Mouse (Mus musculus) liver, embryonic 14.5 days (tissue): ENCODE measurements at regions not wholly inside any gene's neighbourhood (a gene's known extent, or its start where the extent isn't known, plus 50 kb on each side); places are given as distances from the start of the nearest gene placed in this dataset.

Source experiments
- CTCF ChIP-seq: IDR thresholded peaks from 2 replicates; pipeline ENCODE4 v1.5.1; 2016; ENCODE audit warnings: antibody characterized with exemption, low read depth, control low read depth
- EP300 ChIP-seq: IDR thresholded peaks from 2 replicates; pipeline ENCODE4 v1.6.1; 2016; ENCODE audit warnings: antibody characterized with exemption, low read depth

DNA sequence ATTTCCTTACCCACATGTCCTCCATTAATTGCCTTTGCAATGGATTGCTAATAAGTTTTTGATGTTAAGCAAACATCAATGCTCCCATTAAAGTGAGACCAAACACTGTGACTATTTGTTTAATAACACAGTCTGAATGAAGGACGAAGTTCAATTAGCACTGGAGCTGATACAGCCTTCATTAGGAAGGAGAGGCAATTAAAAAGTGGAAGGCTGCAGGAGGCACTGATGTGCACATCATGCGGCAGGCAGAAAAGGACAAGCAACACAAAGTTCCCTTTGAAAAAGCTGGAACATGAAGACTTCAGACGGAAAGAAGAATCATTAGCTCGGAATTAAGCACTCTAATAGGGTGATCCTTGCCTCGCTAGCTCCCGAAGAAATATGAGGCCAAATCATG is 238.4 kb downstream of the Mat2b start:
- TF ChIP-seq CTCF (no peak), EP300 (no peak)
